Mouse (Mus musculus) CD4-positive, CD25-positive, alpha-beta regulatory T cell, adult 2 months (primary cell): ENCODE measurements around the gene Rrp12.

ENCODE experiments used
- DNase-seq: peaks from one replicate; pipeline ENCODE4 v3.0.0-alpha.2; 2012; ENCODE audit warnings: low read depth, low spot score

Gene Rrp12

DNA sequence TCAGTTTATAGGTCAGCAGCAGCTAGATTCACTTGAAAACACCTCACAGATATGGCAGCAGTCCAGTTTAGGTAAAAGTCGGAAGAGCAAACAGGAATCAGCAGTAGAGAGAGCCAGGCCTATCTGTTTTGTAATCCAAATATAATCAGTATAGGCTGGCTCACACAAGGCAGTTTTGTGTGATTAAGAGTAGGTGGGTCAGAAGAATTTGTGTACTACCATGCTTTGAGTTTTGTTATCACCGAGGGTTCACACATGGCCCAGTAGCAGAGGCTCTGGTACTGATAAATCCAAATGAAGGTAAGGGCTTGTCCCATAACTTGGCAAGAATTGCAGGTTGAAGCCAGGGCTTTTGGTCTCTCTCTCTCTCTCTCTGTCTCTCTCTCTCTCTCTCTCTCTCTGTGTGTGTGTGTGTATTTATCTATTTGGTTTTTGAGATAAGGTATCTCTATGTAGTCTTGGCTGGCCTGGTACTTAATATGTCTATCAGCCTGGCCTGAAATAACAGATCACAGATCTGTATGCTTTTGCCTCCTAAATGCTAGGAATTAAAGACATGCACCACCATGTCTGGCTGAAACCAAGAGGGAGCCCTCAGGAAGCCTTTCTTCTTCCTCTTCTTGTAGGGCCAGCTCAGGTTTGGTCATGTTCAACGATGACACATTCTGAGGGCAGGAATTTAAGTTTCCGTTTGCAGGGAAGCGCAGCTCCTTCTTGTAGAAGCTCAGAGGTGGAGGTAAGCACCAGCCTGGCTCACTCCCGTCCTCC is 10.5 kb upstream of the Rrp12 start:
- DNase-seq, result no peak

DNA sequence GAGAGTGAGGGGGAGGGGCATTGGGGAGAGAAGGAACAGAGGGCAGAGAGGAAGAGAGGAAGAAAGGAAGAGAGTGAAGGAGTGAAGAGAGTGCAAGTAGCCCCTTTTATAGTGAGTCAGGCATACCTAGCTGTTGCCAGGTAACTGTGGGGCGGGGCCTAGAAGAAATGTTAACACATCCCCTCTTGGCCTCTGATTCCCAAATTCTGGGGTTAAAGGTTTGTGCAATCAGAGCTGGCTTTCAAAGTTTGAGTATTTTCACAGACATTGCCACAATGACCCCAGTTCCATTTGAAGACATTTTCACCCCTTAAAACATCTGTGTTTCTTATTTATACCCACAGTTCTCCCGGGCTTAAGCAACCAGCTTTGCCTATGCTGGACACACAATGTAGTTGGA is 9.3 kb upstream of the Rrp12 start:
- DNase-seq, result no peak

DNA sequence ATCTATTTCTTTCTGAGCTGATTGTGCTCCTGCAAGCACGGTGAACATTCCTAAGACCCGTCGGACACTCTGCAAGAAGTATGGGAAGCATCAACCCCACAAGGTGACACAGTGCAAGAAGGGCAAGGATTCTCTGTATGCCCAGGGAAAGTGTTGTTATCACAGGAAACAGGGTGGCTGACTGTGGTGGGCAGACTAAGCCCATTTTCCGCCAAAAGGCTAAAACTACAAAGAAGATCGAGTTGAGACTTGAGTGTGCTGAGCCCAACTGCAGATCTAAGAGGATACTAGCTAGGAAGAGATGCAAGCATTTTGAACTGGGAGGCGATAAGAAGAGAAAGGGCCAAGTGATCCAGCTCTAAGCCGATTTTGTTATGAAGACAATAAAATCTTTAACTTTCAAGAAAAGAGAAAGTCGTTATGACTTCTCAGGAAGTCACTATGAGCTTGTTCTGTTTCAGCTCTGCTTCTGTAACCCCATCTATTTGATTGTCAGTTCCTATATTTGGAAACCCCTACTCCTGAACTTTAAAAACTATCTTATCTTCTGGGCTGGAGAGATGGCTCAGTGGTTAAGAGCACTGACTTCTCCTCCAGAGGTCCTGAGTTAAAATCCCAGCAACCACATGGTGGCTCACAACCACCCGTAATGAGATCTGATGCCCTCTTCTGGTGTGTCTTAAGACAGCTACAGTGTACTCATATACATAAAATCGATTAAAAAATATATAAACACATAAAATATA is 7.0 kb upstream of the Rrp12 start:
- DNase-seq, result no peak

DNA sequence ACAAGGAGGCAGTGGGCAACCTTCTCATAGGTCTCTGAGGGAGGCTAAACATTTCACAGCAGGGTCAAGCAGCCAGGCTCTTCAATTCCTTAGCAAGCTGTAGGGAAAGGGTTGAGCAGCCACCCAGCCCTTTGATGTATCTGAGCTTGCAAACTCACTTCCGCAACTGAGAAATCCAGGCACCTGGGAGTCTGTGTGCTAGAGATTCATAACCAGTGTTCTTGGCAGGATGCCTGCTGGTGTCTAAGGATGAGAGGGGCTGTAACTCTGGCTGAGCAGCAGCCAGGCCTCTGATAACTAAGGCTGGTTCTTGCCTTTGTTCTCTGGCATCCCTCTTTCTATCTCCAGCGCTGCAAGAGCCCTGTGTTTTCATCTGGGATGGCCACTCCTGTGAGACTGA is 5.7 kb upstream of the Rrp12 start:
- peak; percentile 29 for DNase-seq

DNA sequence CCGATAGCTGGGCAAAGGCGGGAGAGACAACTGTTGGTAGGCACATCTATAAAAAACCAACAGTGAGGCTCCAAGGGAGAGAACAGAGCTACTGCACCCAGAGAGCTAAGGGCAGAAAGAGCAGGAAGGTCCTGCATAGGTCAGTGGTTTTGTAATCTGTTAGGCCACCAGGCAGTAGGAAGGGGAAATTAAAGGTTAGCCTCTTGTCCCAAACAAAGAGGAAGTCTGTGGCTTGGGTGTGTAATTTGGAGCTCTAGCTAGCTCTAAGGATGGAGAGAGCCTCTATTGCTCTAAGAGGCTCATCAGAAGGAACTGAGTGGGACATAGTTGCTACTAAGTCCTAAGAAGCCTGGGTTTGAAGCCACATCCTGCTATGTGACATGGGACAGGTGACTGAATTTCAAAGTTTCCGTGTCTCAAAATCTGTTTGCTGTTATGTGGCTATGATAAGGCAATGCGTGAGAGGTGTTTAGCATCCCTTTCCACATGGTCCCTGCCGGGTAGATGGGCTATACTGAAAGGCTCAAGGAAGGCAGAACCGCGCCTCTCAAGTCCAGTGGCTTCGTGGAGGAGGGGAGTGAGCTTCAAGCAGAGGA is 4.6 kb upstream of the Rrp12 start:
- peak; percentile 18 for DNase-seq

DNA sequence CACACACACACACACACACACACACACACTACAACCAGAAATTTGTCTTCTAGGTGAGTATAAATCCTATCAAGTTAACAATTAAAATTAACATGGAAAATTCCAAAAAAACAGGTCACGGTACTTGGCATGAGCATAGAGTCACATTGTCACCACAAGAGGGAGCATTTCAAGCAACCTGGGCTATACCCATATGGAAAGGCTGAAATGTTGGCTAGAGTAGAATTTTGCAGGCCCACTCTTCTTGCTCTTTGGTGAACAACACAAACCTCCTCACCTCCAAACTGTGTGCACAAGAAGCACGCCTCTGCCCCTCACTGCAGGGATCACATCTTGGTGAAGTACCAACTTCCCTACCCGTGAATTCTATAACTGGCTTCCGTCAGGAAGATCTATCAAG is 2.9 kb upstream of the Rrp12 start:
- peak; percentile 80 for DNase-seq

DNA sequence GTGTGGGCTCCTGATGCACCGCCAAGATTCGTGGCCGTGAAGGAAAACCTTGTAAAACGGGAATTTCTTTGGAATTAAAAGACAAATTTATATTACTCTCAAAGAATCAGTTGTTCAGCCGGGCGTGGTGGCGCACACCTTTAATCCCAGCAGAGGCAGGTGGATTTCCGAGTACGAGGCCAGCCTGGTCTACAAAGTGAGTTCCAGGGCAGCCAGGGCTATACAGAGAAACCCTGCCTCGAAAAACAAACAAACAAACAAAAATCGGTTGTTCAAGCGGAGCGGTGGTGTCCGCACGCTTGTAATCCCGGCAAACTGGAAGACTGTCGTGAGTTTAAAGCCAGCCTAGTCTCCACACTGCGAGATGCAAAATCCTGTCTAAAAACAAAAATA is 342 bp upstream of the Rrp12 start:
- DNase-seq, result no peak

DNA sequence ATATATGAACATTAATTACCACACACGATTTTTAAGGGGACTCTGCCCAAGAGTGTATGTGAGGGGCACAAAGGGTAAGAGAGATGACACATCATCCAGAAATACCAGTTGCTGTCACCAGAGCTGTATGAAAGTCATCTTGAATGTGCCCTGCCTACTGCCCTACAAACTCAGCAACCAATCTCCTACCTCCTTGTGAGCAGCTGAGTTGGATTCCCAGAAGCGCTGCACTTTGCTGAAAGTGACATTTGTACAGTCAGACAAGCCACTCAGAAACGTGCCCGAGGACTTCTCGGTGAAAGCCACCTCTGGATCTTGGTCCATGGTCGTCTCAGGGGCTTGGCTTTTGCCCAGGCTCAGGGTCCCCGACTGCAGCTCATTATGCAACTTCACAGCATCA is 1.0 kb downstream of the Rrp12 start:
- DNase-seq, result peak; percentile 20

DNA sequence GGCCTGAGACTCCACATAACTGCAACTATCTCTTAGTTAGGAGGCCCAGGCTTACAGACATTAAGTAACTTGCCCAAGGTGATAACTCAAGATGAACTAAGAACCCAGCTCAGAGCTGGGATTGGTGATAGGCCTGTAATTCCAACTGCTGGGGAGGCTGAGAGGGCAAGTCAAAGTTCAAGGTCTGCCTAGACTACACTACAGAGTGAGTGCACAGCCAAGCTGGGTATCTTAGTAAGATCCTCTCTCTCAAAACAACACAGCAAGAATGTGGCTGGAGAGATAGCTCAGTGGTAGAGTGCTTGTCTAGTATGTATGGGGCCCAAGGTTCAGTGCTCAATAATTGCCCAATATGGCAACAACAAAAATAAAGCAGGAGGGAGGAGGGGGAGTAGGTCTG is 7.8 kb downstream of the Rrp12 start:
- DNase-seq, result no peak

DNA sequence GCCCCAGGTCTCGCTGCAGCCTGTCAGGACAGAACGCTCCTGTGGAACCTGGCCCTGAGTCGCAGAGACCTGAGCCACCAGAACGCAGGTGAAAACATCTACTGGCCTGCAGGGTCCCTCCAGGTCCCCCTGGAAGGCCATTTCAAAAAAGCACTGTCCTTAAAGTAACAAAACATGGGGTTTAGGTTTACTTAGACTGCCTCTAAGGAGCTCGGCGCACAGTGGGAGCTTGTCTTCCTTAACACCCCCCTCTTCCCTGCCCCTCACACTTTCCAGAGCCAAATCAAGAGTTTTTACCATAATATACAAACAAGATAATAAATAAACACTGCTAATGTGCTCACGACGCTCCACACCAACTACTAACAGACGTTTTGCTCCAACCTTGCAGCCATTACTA is 12.1 kb downstream of the Rrp12 start:
- DNase-seq, result no peak

DNA sequence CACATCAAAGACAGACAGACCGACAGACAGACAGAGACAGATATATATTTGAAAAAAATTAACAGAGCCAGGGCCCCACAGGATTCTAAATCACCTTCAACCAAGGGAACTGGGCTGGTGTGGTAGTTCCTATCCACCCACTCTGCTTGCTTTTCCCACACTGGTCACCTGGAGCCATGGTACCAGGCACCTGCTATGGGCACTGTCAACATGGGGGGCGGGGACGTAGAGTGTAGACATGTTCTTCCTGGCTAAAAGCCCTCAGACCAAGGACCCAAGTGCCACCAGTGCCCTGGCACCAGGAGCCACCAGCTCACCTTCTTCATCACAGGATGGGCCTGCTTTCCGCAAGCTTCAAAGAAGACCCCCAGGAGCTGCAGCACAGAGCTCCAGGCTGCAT is 14.1 kb downstream of the Rrp12 start:
- no peak for DNase-seq

DNA sequence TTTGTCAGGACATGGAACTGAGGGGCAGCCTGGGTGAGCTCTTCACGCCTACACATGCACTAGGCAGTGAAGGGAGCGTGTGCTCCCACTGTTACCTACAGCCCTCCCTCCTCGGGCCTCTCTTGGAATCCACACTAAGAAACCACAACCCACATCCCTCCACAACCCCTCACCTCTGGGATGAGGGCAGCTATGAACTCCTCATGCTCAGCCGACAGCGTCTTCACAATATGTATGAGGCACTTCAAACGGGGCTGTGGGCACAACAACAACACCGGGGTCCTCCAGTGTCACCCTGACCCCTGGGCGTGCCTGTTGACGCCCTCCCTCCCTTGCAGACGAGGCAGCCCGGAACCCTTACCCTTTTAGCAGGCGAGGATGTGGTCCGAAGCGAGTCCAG is 21.6 kb downstream of the Rrp12 start:
- no peak for DNase-seq

DNA sequence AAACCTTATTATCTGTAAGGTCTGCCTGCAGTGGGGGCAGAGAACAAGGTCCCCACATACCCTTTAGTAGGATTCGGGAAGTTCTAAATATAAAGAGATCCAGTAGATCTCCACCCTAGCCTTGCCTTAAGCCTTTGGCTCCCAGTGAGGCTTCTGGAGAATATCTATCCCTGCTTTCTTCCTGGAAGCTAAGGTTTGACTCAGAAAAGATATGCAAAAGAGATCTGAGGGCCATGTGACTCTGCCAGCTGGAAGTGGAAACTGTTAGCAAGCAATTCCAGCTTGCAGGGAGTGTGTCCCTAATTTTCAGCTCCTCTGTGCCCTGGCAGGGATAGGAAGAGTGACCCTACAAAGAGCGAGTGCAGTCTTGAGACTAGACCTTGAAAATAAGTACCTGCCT is 23.7 kb downstream of the Rrp12 start:
- no peak for DNase-seq

DNA sequence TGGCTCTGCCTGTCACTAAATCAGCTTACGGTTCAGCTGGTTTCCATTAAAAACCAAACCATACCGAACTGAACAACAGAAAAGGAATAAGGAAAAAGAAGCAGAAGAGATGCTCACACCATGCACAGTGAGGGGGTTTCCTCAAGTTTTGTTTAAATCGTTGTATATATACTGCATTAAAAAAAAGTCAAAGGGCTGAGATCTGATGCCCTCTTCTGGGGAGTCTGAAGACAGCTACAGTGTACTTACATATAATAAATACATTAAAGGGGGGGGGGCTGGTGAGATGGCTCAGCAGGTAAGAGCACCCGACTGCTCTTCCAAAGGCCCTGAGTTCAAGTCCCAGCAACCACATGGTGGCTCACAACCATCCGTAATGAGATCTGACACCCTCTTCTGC is 26.0 kb downstream of the Rrp12 start:
- DNase-seq, result peak; percentile 52

DNA sequence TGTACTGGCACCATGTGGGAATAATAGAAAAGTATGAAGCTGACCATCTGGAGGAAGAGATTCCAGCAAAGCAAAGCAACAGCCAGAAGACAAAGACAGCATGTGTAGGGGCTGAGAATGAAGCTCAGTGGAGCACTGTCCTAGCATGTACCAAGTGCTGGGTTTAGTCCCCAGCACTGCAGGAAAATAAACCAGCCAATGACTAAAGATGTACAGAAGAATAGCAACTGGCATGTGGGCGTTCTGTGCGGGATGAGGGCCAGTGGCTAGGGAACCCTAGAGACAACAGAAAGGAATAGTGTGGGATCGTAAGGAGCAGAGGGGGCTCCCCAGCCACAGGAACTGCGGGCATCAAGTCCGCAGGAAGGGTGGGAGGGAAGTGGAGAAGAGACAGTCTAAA is 26.7 kb downstream of the Rrp12 start:
- DNase-seq, result no peak

DNA sequence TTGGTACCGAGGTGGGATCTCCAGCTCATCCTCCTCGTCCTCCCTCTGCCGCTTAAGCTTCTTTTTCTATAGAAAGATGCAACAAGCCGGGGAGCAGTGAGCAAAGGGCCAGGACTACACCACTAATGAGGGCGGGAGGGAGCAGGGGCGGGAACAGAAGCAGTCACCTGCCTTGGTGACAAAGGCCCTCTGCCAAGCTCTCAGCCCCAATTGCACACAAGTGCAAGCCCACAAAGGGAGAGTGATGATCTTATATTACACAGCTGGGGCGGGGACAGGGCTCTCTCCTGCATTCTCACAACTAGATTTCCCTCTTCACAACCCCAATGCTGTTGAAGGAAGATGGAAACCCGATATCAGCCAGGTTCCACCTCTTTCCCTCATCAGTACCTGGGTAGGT is 29.3 kb downstream of the Rrp12 start:
- no peak for DNase-seq

DNA sequence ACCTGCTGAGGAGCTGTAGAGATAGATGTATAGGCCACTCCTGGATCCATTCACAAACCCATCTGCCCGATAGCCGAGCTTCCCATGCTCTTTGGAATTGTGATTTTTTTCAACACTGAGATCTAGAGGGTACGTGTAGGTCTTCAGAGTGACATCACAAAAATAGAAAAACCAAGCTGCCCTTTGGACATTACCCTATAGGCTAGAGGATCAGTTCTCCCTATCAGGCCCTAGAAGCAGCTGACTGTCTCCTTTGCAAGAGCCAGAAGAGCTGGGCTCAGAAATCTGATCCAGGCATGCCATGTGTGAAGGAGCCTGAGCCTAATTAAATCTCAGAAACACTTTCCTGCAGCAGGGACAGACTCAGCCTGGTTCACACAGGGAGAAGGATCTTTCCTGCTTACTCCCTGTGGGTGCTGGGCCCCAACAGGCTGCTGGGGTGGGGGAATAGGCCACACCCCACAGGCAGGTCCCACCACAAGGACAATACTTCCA is 38.1 kb downstream of the Rrp12 start:
- DNase-seq, result no peak

DNA sequence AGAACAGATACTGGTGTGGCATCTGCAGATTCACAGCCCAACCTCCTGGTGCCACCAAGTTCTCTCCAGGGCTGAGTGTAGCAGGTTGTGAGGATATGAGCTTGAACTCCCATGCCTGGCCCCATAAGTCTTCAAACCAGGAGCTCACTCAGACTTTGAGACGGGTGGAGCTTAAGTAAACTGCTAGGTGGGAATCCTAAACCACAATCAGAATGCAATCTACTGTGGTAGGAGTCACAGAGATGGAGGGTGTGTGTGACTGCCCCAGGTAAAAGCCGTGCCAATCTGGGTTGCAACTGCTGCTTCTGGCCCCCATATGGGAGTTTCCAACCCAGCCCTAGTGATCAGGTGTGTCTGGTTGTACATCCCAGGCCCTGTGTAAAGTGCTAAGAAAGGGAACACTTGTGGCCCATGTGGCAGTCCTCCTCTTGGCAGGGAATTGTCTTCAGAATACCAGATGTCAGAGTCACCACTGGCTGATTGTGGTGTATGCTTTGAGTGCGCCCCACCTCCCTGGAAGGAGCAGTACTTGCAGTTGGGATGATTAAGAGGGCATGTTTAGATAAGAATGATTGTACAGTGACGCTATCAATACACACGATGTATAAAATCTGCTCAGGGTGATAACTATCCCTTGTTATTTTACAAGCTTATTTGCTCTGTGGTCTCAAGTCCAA is 38.7 kb downstream of the Rrp12 start:
- no peak for DNase-seq

DNA sequence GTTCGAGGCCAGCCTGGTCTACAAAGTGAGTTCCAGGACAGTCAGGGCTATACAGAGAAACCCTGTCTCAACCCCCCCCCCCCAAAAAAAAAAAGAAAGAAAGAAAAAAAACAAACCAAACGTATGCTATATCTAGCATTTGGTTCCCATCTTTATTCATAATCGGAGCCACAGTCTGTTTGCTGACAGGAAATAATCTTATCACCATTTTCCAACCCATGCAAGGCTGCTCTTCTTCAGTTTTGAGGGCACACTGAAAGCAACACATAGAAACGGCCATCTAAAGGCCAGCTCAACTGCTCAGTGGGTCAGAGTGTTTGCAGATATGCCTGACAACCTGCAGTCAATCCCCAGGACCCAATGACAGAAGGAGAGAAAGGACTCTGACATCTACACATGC is 43.5 kb downstream of the Rrp12 start:
- DNase-seq, result no peak

DNA sequence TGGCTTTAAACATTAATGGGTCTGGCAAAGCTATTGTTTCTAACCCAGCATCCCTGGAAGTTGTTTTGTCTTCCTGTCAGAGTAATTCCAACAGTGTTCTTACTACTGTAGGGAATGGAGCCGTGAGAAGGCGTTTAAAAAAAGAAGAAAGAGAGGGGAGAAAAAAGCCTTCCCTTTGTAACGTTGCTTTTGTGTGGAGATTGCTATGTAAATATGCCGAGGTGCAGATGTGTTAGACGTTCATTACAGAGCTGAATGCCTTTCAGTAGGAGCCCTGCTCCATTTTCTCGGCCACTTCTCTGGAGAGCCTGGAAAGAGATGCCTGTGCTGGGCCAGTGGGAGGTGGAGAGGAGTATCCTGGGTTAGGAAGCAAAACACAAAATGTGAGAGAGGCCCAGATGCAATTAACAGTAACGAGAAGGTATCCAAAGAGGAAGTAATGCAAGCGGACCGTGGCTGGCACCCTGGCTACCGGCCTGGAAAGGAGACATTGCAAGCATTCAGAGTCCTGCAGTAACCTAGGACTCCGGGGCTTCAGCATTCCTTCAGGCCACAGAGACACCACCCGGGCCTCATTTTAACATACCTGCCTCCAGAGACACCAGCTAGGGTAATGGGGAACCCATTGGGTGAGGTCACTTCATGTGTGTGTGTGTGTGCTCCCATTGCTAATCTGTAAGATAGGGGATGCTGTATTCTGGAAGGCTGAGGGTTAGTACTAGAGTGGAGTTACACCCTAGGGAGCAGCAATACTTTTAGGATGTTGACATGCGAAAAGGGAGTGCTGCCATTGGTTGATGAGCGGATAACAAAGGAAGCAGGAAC is 45.0 kb downstream of the Rrp12 start:
- DNase-seq, result no peak

DNA sequence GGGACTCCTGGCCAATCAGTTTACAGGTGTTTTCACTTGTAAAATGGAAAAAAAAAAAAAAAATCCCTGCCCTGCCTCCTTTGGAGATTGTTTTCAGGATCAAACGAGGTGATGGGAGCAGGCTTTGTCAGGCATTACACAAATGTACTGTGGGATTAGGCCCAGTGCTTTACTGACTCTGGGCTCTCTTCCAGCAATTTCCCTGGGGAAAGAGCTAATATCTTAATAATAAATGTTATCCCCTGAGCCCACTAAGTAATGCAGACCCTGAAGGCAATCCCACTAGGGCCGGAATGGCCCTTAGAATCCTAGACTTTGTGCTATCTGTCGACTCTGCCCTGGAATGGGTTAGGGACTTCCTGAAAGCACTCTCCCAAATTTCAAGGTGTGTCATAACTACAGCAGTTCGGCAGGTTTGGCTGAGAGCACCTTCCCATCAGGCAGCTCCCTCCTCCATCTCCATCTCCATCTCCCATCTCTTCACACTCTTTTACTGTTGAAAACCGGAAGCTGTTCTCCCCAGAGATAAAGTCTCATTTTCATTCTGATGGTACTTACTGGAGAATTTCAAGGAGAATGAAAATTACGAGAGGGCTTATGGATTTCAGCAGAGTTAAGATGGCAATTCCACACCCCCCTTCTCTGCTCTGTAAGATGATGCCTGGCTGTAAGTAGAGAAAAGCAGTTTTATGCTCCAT is 45.8 kb downstream of the Rrp12 start:
- no peak for DNase-seq
